Mouse (Mus musculus) right cerebral cortex, postnatal 25 days (tissue): ENCODE results near the gene St7.

ENCODE experiments used
- DNase-seq: peaks from one replicate; pipeline ENCODE4 v3.0.0; 2022

Gene St7

GRCm38 (mm10) chr6:17769972-17770644 is 77.4 kb downstream of the St7 start:
- no peak for DNase-seq

GRCm38 (mm10) chr6:17770645-17771345 is 78.1 kb downstream of the St7 start:
- DNase-seq: no peak

- DNase-seq: no peak
Observed at GRCm38 (mm10) chr6:17771456-17771855, 78.7 kb downstream of the St7 start.

GRCm38 (mm10) chr6:17772514-17772913 is 79.8 kb downstream of the St7 start:
- DNase-seq: no peak

- DNase-seq: no peak
Observed at GRCm38 (mm10) chr6:17776041-17776440, 83.3 kb downstream of the St7 start.

- DNase-seq: no peak
Observed at GRCm38 (mm10) chr6:17777018-17777799, 84.5 kb downstream of the St7 start.

GRCm38 (mm10) chr6:17778648-17779202 is 86.0 kb downstream of the St7 start:
- no peak for DNase-seq

- no peak for DNase-seq
Observed at GRCm38 (mm10) chr6:17783511-17783910, 90.8 kb downstream of the St7 start.

- no peak for DNase-seq
Observed at GRCm38 (mm10) chr6:17784523-17784922, 91.8 kb downstream of the St7 start.

GRCm38 (mm10) chr6:17785248-17785647 is 92.5 kb downstream of the St7 start:
- no peak for DNase-seq

- no peak for DNase-seq
Observed at GRCm38 (mm10) chr6:17787810-17788209, 95.1 kb downstream of the St7 start.

GRCm38 (mm10) chr6:17790251-17790650 is 97.5 kb downstream of the St7 start:
- no peak for DNase-seq

GRCm38 (mm10) chr6:17793471-17793870 is 100.7 kb downstream of the St7 start:
- DNase-seq: no peak

- DNase-seq: no peak
Observed at GRCm38 (mm10) chr6:17797271-17797713, 104.6 kb downstream of the St7 start.

- DNase-seq: no peak
Observed at GRCm38 (mm10) chr6:17800694-17801093, 108.0 kb downstream of the St7 start.

- DNase-seq: no peak
Observed at GRCm38 (mm10) chr6:17804468-17804867, 111.7 kb downstream of the St7 start.

GRCm38 (mm10) chr6:17806569-17806968 is 113.8 kb downstream of the St7 start:
- no peak for DNase-seq

- DNase-seq: no peak
Observed at GRCm38 (mm10) chr6:17811063-17811462, 118.3 kb downstream of the St7 start.

GRCm38 (mm10) chr6:17811531-17811930 is 118.8 kb downstream of the St7 start:
- no peak for DNase-seq

- DNase-seq: no peak
Observed at GRCm38 (mm10) chr6:17814074-17814649, 121.4 kb downstream of the St7 start.

- DNase-seq: no peak
Observed at GRCm38 (mm10) chr6:17816865-17817435, 124.2 kb downstream of the St7 start.

- DNase-seq: no peak
Observed at GRCm38 (mm10) chr6:17823614-17824013, 130.9 kb downstream of the St7 start.

- DNase-seq: no peak
Observed at GRCm38 (mm10) chr6:17824735-17825134, 132.0 kb downstream of the St7 start.
